Mouse (Mus musculus) forebrain, embryonic 14.5 days (tissue): ENCODE measurements around the gene Kras. TPM values are rescaled to one million over a fixed set of nuclear protein-coding genes. Genes with fewer than 3 reads are reported as not detected.

Experiments
- ATAC-seq: fragments of 200-750 bp; cut with Nextera tagmentation; 2 replicates; pipeline ENCODE4 v1.8.0; 2017; ENCODE audit warnings: mild to moderate bottlenecking, moderate library complexity
- DNase-seq: peaks from one replicate; pipeline ENCODE4 v3.0.0-alpha.2; 2015; ENCODE audit warnings: low spot score
- H3K27ac ChIP-seq: fragments of 300-500 bp; sonication (generic); 2 replicates; pipeline ENCODE4 v1.5.1; 2014; ENCODE audit warnings: low read depth, mild to moderate bottlenecking, control low read depth, low read length, moderate library complexity
- H3K27me3 ChIP-seq: fragments of 300-500 bp; sonication (generic); replicated peaks from 2 replicates; pipeline ENCODE4 v1.6.1; 2014; ENCODE audit warnings: low read length, control low read depth, mixed read lengths; ENCODE audit not compliant: control insufficient read depth, insufficient read depth
- H3K36me3 ChIP-seq: fragments of 300-500 bp; sonication (generic); 2 replicates; pipeline ENCODE4 v1.6.1; 2014; ENCODE audit warnings: low read length, control low read depth; ENCODE audit not compliant: control insufficient read depth, insufficient read depth
- H3K4me1 ChIP-seq: fragments of 300-500 bp; sonication (generic); 2 replicates; pipeline ENCODE4 v1.6.1; 2014; ENCODE audit warnings: antibody characterized with exemption, low read length, control low read depth; ENCODE audit not compliant: control insufficient read depth, insufficient read depth
- H3K4me2 ChIP-seq: fragments of 300-500 bp; sonication (generic); 2 replicates; pipeline ENCODE4 v1.6.1; 2014; ENCODE audit warnings: mild to moderate bottlenecking, control low read depth, low read length
- H3K4me3 ChIP-seq: fragments of 300-500 bp; sonication (generic); 2 replicates; pipeline ENCODE4 v1.5.1; 2014; ENCODE audit warnings: low read depth, low read length, control low read depth
- H3K9ac ChIP-seq: fragments of 300-500 bp; sonication (generic); 2 replicates; pipeline ENCODE4 v1.6.1; 2014; ENCODE audit warnings: mild to moderate bottlenecking, low read length, control low read depth, moderate library complexity
- H3K9me3 ChIP-seq: fragments of 300-500 bp; sonication (generic); replicated peaks from 2 replicates; pipeline ENCODE4 v1.6.1; 2016; ENCODE audit warnings: low read length, control low read depth, mixed read lengths; ENCODE audit not compliant: control insufficient read depth
- WGBS: fragments of 180-500 bp; shearing (Covaris S2); extraction: QIAGEN DNeasy Blood & Tissue Kit; methylation state at CpG from one replicate; pipeline ENCODE4 v1.1.7; 2014; 5-methylcytosine and 5-hydroxymethylcytosine counted together
- polyA plus RNA-seq: library from polyadenylated mRNA; unstranded; fragments of >200 nt; fragmentation: Nextera tagmentation; extraction: Ambion mirVana; gene quantifications from 2 replicates; pipeline ENCODE4 v1.2.1, GENCODE M21; 2014

The Kras gene
- 120 and 133 TPM in 2 replicates for polyA plus RNA-seq

DNA sequence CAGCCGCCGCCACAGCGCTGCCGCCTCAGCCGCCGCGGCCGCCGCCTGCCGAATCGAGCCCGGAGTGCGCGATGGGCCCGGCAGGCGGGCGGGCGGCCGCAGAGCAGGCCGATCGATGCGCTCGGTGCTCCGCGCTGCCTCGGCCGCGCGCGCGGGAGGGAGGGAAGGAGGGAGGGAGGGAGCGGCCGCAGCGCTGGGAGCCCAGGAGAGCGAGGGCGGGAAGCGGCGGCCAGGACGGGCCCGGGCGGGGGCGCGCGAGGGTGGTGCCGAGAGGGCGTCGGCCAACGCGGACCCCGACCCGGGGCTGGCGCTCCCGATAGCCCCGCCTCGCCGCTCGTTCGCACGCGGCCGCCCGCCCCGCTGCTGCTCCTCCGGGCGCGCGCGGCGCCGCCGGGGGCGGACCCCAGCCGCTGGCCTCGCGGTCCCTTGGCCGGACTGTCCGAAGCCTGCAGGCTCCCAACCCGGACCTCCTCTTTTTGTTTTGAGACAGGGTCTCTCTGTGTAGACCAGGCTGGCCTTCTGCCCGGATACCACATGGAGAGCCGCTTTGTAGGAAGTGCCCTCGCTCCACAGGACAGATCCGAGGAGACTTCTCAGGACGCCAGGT is at the start of gene Kras:
Gene Kras (minus strand): TSS at position 55 of the 607 bp plus-strand sequence.
- H3K4me3 ChIP-seq, result peak within 1 kb of the TSS; percentile 98
- H3K27me3 ChIP-seq, result no peaks in the 10 kb centered on the region
- peaks cover 11% of the 10 kb centered on the region for H3K4me1 ChIP-seq
- ATAC-seq (peak; percentile 91), DNase-seq (peak; percentile 94)
- H3K4me2 ChIP-seq, result peak within 1 kb of the TSS; percentile 83
- H3K27ac ChIP-seq, result peak within 1 kb of the TSS; percentile 92
- H3K36me3 ChIP-seq, result peaks cover 2% of the 10 kb centered on the region; the same call in 1 of the 2 replicates
- H3K9ac ChIP-seq, result peak within 1 kb of the TSS; percentile 92
- no peaks in the 10 kb centered on the region for H3K9me3 ChIP-seq
- WGBS, result under 1% methylated on average over 44 of the region's 83 CpGs

DNA sequence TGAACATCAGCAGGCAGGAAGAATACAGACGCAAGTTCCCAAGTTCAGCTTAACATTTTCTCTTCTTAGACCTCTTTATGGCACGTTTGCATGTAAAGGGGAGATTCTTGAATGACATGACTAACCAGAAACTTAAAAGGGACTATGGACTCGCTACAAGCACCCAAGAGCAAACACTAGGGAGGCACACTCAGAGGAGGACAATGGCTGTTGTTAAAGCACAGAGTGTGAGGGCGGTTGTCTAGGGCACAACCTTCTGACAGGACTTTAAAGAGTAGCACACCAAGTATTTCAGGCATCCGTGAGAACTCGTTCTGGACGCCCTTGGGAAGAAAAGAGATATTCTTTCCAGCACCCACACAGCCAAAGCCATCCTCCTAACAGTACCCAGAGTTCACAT is 47.6 kb upstream of the Kras start:
- Histone ChIP-seq H3K9me3 (no peaks in the 10 kb centered on the region), H3K27ac (no peak overlapping the region), H3K4me3 (no peak overlapping the region), H3K27me3 (no peaks in the 10 kb centered on the region), H3K4me2 (no peak overlapping the region), H3K4me1 (peaks cover 3% of the 10 kb centered on the region), H3K9ac (no peak overlapping the region), H3K36me3 (no peaks in the 10 kb centered on the region)
- WGBS, result 71% methylated on average over 7 of the region's 7 CpGs
- no peak for ATAC-seq
- no peak for DNase-seq

DNA sequence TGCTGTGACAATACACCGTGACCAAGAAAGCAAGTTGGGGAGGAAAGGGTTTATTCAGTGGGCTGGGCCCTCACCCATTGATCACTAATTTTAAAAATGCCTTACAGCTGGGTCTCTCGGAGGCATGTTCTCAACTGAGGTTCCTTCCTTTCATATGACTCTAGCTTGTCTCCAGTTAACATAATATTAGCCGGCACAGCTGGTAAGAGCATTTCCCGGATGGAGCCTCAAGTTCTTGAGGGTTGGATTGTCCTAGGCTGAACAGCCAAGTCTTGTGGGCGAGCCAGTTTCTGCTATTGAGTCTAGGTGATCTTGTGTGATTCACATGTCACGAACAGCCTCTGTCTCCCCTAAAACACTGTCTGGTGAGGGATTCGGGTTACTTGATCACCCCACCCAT is 46.9 kb upstream of the Kras start:
- no peak for DNase-seq
- no peaks in the 10 kb centered on the region for H3K27me3 ChIP-seq
- H3K36me3 ChIP-seq, result no peaks in the 10 kb centered on the region
- no peak overlapping the region for H3K4me3 ChIP-seq
- no peak overlapping the region for H3K27ac ChIP-seq
- H3K9me3 ChIP-seq, result no peaks in the 10 kb centered on the region
- 84% methylated on average over 7 of the region's 7 CpGs for WGBS
- ATAC-seq, result no peak
- H3K4me1 ChIP-seq, result peaks cover 3% of the 10 kb centered on the region
- H3K9ac ChIP-seq, result no peak overlapping the region
- H3K4me2 ChIP-seq, result no peak overlapping the region

DNA sequence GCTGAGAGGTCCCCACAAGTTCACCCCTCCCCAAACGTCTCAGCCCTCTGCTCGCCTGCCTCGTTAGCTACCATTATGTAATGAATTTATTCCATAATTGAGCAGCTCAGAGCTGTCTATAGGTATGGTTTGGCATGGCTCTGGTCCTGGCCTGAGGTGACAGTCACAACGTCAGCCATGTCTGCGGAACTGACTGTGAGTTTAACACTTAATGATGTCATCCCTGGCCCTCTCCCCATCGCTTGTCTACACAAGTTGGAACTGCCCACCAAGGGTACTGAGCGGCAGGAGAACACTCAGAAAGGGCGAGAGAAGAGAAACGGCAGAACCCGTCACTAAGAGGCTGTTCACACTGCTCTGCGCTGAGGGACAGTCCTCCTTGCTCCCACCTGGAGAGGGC is 45.1 kb upstream of the Kras start:
- no peaks in the 10 kb centered on the region for H3K9me3 ChIP-seq
- DNase-seq (peak; percentile 48), ATAC-seq (peak; percentile 60)
- H3K27me3 ChIP-seq, result no peaks in the 10 kb centered on the region
- H3K4me3 ChIP-seq, result no peak overlapping the region
- no peaks in the 10 kb centered on the region for H3K36me3 ChIP-seq
- H3K4me1 ChIP-seq, result no peaks in the 10 kb centered on the region; the same call in 1 of the 2 replicates
- 48% methylated on average over 11 of the region's 11 CpGs for WGBS
- no peak overlapping the region for H3K4me2 ChIP-seq
- no peak overlapping the region for H3K9ac ChIP-seq
- H3K27ac ChIP-seq, result no peak overlapping the region

DNA sequence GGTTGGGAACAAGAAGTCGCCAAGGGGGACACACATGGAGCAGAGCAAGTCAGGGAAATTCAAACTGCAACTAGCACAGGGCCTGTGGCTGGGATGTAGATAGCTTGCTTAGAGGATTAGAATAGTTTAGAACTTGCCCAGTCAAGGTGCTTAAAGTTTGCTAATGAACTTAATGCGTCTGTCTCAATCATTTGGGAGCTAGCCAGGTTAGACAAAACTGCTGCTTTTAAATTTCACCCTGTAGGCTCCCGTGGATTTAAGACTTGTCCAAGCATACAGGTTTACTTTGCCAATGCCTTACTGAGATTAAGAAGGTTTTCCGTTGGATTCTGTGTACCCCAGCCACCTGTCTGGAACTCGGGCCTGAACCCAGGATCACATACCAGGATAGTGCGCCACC is 43.1 kb upstream of the Kras start:
- 79% methylated on average over 6 of the region's 6 CpGs for WGBS
- H3K36me3 ChIP-seq, result no peaks in the 10 kb centered on the region
- no peak overlapping the region for H3K27ac ChIP-seq
- no peak overlapping the region for H3K4me3 ChIP-seq
- no peak overlapping the region for H3K9ac ChIP-seq
- no peak for ATAC-seq
- H3K4me1 ChIP-seq, result no peaks in the 10 kb centered on the region; the same call in 1 of the 2 replicates
- H3K4me2 ChIP-seq, result no peak overlapping the region
- DNase-seq, result no peak
- no peaks in the 10 kb centered on the region for H3K9me3 ChIP-seq
- H3K27me3 ChIP-seq, result no peaks in the 10 kb centered on the region

- ATAC-seq (no peak), DNase-seq (no peak)
- Histone ChIP-seq H3K4me2 (no peak overlapping the region), H3K27ac (no peak overlapping the region), H3K9ac (no peak overlapping the region), H3K36me3 (no peaks in the 10 kb centered on the region), H3K4me1 (no peaks in the 10 kb centered on the region; the same call in 1 of the 2 replicates), H3K4me3 (no peak overlapping the region), H3K9me3 (no peaks in the 10 kb centered on the region), H3K27me3 (no peaks in the 10 kb centered on the region)
- 82% methylated on average over 13 of the region's 13 CpGs for WGBS
Measured at GRCm38 (mm10) chr6:145291383-145292289, 41.6 kb upstream of the Kras start.

GRCm38 (mm10) chr6:145285656-145286055 is 35.6 kb upstream of the Kras start:
- no peaks in the 10 kb centered on the region for H3K27me3 ChIP-seq

DNA sequence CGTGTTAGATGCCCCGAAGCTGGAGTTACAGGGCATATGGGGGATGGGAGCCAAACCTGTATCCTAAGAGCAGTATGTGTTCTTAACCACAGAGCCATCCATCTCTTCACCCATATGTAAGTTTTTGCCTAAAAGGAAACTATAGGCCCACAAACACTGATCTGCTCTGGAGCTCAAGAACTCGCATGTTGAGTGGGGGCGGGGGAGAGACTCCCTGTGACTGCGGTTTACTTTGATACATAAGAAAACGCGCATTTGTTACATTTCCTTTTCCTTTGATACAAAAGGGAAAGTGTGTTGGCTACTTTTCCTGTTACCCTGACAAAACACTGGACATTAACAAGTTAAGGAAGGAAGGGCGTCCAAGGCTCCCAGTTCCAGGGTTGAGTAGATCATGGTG is 34.2 kb upstream of the Kras start:
- no peak overlapping the region for H3K4me3 ChIP-seq
- H3K4me2 ChIP-seq, result no peak overlapping the region
- H3K9ac ChIP-seq, result no peak overlapping the region
- ATAC-seq (no peak), DNase-seq (no peak)
- no peaks in the 10 kb centered on the region for H3K9me3 ChIP-seq
- H3K27ac ChIP-seq, result no peak overlapping the region
- no peaks in the 10 kb centered on the region for H3K27me3 ChIP-seq
- H3K36me3 ChIP-seq, result no peaks in the 10 kb centered on the region
- H3K4me1 ChIP-seq, result no peaks in the 10 kb centered on the region
- 91% methylated on average over 8 of the region's 8 CpGs for WGBS

More at GRCm38 (mm10) chr6:145285656-145286055, 35.6 kb upstream of the Kras start:
- H3K27ac ChIP-seq, result no peak overlapping the region
- no peak overlapping the region for H3K4me2 ChIP-seq
- no peak overlapping the region for H3K4me3 ChIP-seq
- no peaks in the 10 kb centered on the region for H3K4me1 ChIP-seq
- H3K36me3 ChIP-seq, result no peaks in the 10 kb centered on the region
- H3K9ac ChIP-seq, result no peak overlapping the region
- ATAC-seq, result no peak
- WGBS, result 85% methylated on average over 4 of the region's 4 CpGs
- H3K9me3 ChIP-seq, result no peaks in the 10 kb centered on the region
- no peak for DNase-seq
